Mouse (Mus musculus): ENCODE measurements around the gene Zfp704. TPM values are rescaled to one million over a fixed set of nuclear protein-coding genes. Genes with fewer than 3 reads are reported as not detected.

Gene Zfp704
- polyA plus RNA-seq, 1 experiment from 2014 or later, result 8.5 TPM

GRCm38 (mm10) chr3:9591416-9592110 is 18.3 kb downstream of the Zfp704 start:
- no peak overlapping the region for H3K4me2 ChIP-seq

GRCm38 (mm10) chr3:9588635-9589034 is 21.2 kb downstream of the Zfp704 start:
- H3K27ac ChIP-seq (replicated peaks), result no peak overlapping the region
- no peaks in the 10 kb centered on the region for H3K36me3 ChIP-seq
- H3K9me3 ChIP-seq, result no peaks in the 10 kb centered on the region
- no peak overlapping the region for H3K4me3 ChIP-seq
- no peak overlapping the region for H3K9ac ChIP-seq
- H3K27me3 ChIP-seq, result no peaks in the 10 kb centered on the region
- peaks cover 11% of the 10 kb centered on the region for H3K4me1 ChIP-seq (replicated peaks)
- H3K4me2 ChIP-seq, result no peak overlapping the region
- 87% methylated on average over 4 of the region's 4 CpGs for WGBS
- no peak for ATAC-seq (ENCODE audit: low read depth)

More at GRCm38 (mm10) chr3:9591416-9592110, 18.3 kb downstream of the Zfp704 start:
- Histone ChIP-seq H3K27ac (replicated peaks) (no peak overlapping the region), H3K27me3 (no peaks in the 10 kb centered on the region), H3K4me1 (replicated peaks) (peaks cover 2% of the 10 kb centered on the region; the same call in 1 of the 2 replicates), H3K9ac (no peak overlapping the region), H3K36me3 (no peaks in the 10 kb centered on the region), H3K4me3 (no peak overlapping the region), H3K9me3 (no peaks in the 10 kb centered on the region)
- no peak for ATAC-seq (ENCODE audit: low read depth)
- 93% methylated on average over 8 of the region's 8 CpGs for WGBS

GRCm38 (mm10) chr3:9587304-9587703 is 22.6 kb downstream of the Zfp704 start:
- WGBS, result 94% methylated on average over 7 of the region's 7 CpGs
- Histone ChIP-seq H3K9ac (no peak overlapping the region), H3K9me3 (no peaks in the 10 kb centered on the region), H3K27ac (replicated peaks) (no peak overlapping the region), H3K4me3 (no peak overlapping the region), H3K27me3 (no peaks in the 10 kb centered on the region), H3K4me1 (replicated peaks) (peaks cover 14% of the 10 kb centered on the region), H3K4me2 (no peak overlapping the region), H3K36me3 (no peaks in the 10 kb centered on the region)
- no peak for ATAC-seq (ENCODE audit: low read depth)

GRCm38 (mm10) chr3:9583516-9583915 is 26.4 kb downstream of the Zfp704 start:
- no peaks in the 10 kb centered on the region for H3K27me3 ChIP-seq
- no peaks in the 10 kb centered on the region for H3K36me3 ChIP-seq
- H3K4me1 ChIP-seq (replicated peaks), result peaks cover 20% of the 10 kb centered on the region
- no peak overlapping the region for H3K4me3 ChIP-seq
- no peak for ATAC-seq (ENCODE audit: low read depth)
- H3K4me2 ChIP-seq, result no peak overlapping the region
- H3K9me3 ChIP-seq, result no peaks in the 10 kb centered on the region
- no peak overlapping the region for H3K27ac ChIP-seq (replicated peaks)
- 88% methylated on average over 2 of the region's 2 CpGs for WGBS
- H3K9ac ChIP-seq, result no peak overlapping the region

- Histone ChIP-seq H3K4me2 (no peak overlapping the region), H3K36me3 (no peaks in the 10 kb centered on the region), H3K4me1 (replicated peaks) (peaks cover 29% of the 10 kb centered on the region), H3K9me3 (no peaks in the 10 kb centered on the region), H3K4me3 (no peak overlapping the region), H3K9ac (no peak overlapping the region), H3K27ac (replicated peaks) (no peak overlapping the region), H3K27me3 (no peaks in the 10 kb centered on the region)
- WGBS, result 91% methylated on average over 14 of the region's 14 CpGs
- no peak for ATAC-seq (ENCODE audit: low read depth)
These were observed 28.7 kb downstream of the Zfp704 start for GRCm38 (mm10) chr3:9580952-9581798.

- no peak overlapping the region for H3K4me2 ChIP-seq
- no peak overlapping the region for H3K9ac ChIP-seq
- H3K27me3 ChIP-seq, result no peaks in the 10 kb centered on the region
- peaks cover 39% of the 10 kb centered on the region for H3K4me1 ChIP-seq (replicated peaks)
- H3K27ac ChIP-seq (replicated peaks), result no peak overlapping the region
- WGBS, result 19% methylated on average over 3 of the region's 3 CpGs
- ATAC-seq (ENCODE audit: low read depth), result no peak
- no peak overlapping the region for H3K4me3 ChIP-seq
- no peaks in the 10 kb centered on the region for H3K9me3 ChIP-seq
- H3K36me3 ChIP-seq, result no peaks in the 10 kb centered on the region
These were observed 29.8 kb downstream of the Zfp704 start for GRCm38 (mm10) chr3:9580102-9580501.

GRCm38 (mm10) chr3:9579028-9579643 is 30.7 kb downstream of the Zfp704 start:
- Histone ChIP-seq H3K9ac (no peak overlapping the region), H3K27ac (replicated peaks) (no peak overlapping the region), H3K36me3 (no peaks in the 10 kb centered on the region), H3K4me2 (no peak overlapping the region), H3K4me1 (replicated peaks) (peaks cover 44% of the 10 kb centered on the region), H3K9me3 (no peaks in the 10 kb centered on the region), H3K27me3 (no peaks in the 10 kb centered on the region), H3K4me3 (no peak overlapping the region)
- ATAC-seq (ENCODE audit: low read depth), result no peak
- WGBS, result 67% methylated on average over 4 of the region's 4 CpGs

- Histone ChIP-seq H3K9ac (no peak overlapping the region), H3K9me3 (no peaks in the 10 kb centered on the region), H3K27me3 (no peaks in the 10 kb centered on the region), H3K4me3 (no peak overlapping the region), H3K27ac (replicated peaks) (no peak overlapping the region), H3K4me1 (replicated peaks) (peaks cover 43% of the 10 kb centered on the region), H3K36me3 (no peaks in the 10 kb centered on the region), H3K4me2 (no peak overlapping the region)
- 91% methylated on average over 4 of the region's 4 CpGs for WGBS
- no peak for ATAC-seq (ENCODE audit: low read depth)
These were observed 33.0 kb downstream of the Zfp704 start for GRCm38 (mm10) chr3:9576872-9577271.

- WGBS, result 51% methylated on average over 8 of the region's 8 CpGs
- Histone ChIP-seq H3K9ac (no peak overlapping the region), H3K36me3 (no peaks in the 10 kb centered on the region), H3K4me1 (replicated peaks) (peaks cover 36% of the 10 kb centered on the region), H3K27ac (replicated peaks) (no peak overlapping the region), H3K27me3 (no peaks in the 10 kb centered on the region), H3K4me3 (no peak overlapping the region), H3K4me2 (no peak overlapping the region), H3K9me3 (no peaks in the 10 kb centered on the region)
- ATAC-seq (ENCODE audit: low read depth), result no peak
These were observed 35.6 kb downstream of the Zfp704 start for GRCm38 (mm10) chr3:9574305-9574704.

- 46% methylated on average over 6 of the region's 6 CpGs for WGBS
- no peaks in the 10 kb centered on the region for H3K36me3 ChIP-seq
- no peak overlapping the region for H3K4me3 ChIP-seq
- no peak overlapping the region for H3K4me2 ChIP-seq
- no peaks in the 10 kb centered on the region for H3K27me3 ChIP-seq
- H3K4me1 ChIP-seq (replicated peaks), result peaks cover 41% of the 10 kb centered on the region
- H3K9ac ChIP-seq, result no peak overlapping the region
- no peaks in the 10 kb centered on the region for H3K9me3 ChIP-seq
- no peak overlapping the region for H3K27ac ChIP-seq (replicated peaks)
- no peak for ATAC-seq (ENCODE audit: low read depth)
These were observed 36.3 kb downstream of the Zfp704 start for GRCm38 (mm10) chr3:9573581-9573980.

- H3K27me3 ChIP-seq, result no peaks in the 10 kb centered on the region
- 86% methylated on average over 8 of the region's 8 CpGs for WGBS
- no peak overlapping the region for H3K4me3 ChIP-seq
- H3K27ac ChIP-seq (replicated peaks), result no peak overlapping the region
- no peak overlapping the region for H3K9ac ChIP-seq
- H3K4me1 ChIP-seq (replicated peaks), result peaks cover 48% of the 10 kb centered on the region
- no peaks in the 10 kb centered on the region for H3K9me3 ChIP-seq
- no peaks in the 10 kb centered on the region for H3K36me3 ChIP-seq
- H3K4me2 ChIP-seq, result no peak overlapping the region
- no peak for ATAC-seq (ENCODE audit: low read depth)
These were observed 37.6 kb downstream of the Zfp704 start for GRCm38 (mm10) chr3:9572261-9572660.

GRCm38 (mm10) chr3:9570782-9571181 is 39.1 kb downstream of the Zfp704 start:
- Histone ChIP-seq H3K27me3 (no peaks in the 10 kb centered on the region), H3K36me3 (no peaks in the 10 kb centered on the region), H3K27ac (replicated peaks) (no peak overlapping the region), H3K9me3 (no peaks in the 10 kb centered on the region), H3K9ac (no peak overlapping the region), H3K4me2 (no peak overlapping the region), H3K4me3 (no peak overlapping the region), H3K4me1 (replicated peaks) (peaks cover 42% of the 10 kb centered on the region)
- WGBS, result 92% methylated on average over 4 of the region's 4 CpGs
- no peak for ATAC-seq (ENCODE audit: low read depth)

All from neural tube, embryonic 13.5 days (tissue).